Mouse (Mus musculus) forelimb bud, embryonic 11.5 days (tissue): Measurements from ENCODE around the gene Vsig2.

Experiments used
- DNase-seq: peaks from one replicate; pipeline ENCODE4 v3.0.0-alpha.2; 2012; ENCODE audit warnings: low read depth, low spot score

Gene Vsig2

GRCm38 (mm10) chr9:37560617-37561016 lies 21.6 kb downstream of the Vsig2 start:
- no peak for DNase-seq

DNA sequence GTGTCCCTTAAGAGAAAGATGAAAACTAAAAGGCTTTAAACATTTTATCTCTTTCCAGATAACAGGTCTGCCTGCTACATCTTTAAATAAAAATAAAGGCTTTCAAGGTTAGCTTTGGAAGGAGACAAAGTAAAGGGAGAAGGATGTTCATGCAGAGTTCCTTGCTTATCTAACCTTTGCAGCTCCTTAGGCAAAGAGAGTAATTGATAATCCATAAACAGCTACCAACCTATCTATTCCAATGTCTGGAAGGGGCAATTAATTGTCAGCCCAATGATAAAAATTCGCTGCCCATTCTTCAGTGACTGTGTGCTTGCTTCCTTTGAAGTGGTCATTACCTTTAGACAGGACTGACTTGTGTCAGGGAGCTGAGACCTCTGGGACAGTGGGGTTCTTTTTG lies 24.8 kb downstream of the Vsig2 start:
- DNase-seq: no peak

GRCm38 (mm10) chr9:37567019-37567418 lies 28.0 kb downstream of the Vsig2 start:
- no peak for DNase-seq

- DNase-seq: no peak
Measured at GRCm38 (mm10) chr9:37567454-37567853, 28.4 kb downstream of the Vsig2 start.

DNA sequence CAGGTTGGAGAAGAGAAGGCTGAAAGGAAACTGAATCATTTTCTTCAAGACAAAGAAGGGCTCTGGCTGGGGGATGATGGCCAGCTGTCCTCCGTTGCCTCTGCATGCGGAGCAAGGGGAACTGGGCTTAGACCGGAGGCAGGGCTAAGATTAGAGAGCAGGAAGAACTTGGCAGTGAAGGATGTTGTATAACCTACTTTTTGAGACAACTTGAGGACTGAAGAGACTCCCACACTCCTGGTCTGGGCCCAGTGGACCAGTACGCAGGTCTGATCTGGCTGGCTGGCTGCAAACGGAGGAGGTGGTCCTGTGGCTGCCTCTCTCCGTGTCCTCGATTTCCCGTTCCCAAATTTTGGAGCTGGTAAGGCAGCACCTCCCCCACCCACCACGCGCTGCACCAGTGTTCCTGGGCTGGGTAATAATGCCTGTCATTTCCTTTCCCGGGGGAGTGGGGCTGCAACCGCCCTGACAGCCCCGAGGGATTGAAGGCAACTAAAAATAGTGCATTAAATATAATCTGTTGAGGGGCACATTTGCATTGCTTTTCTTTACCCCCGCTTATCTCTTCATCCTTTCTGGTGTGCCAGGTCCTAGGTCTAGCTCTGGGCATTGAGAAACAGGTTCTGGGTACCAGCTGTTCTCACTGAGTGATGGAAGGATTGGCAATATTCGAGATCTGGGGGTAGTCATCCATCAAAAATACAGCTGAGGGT lies 29.0 kb downstream of the Vsig2 start:
- no peak for DNase-seq

GRCm38 (mm10) chr9:37568605-37569214 lies 29.7 kb downstream of the Vsig2 start:
- DNase-seq: no peak

DNA sequence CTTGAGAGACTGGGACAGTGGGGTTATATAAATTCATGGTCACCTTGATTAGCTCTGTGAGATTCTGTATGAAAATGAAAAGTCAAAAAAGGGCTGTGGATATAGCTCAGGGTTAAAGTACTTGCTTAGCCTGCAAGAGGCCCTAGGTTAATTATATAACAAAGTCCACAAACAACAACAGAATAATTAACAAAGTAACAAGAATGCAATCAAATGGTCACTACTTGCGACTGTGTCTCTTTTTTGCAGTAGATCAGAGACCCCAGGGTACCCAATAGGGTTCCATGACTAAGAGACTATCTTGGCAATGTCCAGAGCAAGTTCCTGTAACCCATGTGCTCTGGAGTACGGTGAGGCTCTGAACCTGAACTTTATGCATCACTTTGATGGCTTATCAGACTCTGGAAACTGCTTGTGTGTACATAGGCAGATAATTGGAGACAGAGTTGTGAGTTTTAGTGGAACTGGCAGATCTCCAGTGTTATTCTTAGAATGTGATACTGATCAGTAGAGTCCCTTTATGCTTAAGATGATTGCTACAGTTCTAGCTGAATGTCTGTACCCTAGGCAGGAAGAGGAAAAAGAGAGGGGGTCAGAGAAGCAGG lies 30.3 kb downstream of the Vsig2 start:
- DNase-seq: no peak

GRCm38 (mm10) chr9:37572204-37572876 lies 33.3 kb downstream of the Vsig2 start:
- DNase-seq: no peak

GRCm38 (mm10) chr9:37576436-37576930 lies 37.4 kb downstream of the Vsig2 start:
- no peak for DNase-seq

DNA sequence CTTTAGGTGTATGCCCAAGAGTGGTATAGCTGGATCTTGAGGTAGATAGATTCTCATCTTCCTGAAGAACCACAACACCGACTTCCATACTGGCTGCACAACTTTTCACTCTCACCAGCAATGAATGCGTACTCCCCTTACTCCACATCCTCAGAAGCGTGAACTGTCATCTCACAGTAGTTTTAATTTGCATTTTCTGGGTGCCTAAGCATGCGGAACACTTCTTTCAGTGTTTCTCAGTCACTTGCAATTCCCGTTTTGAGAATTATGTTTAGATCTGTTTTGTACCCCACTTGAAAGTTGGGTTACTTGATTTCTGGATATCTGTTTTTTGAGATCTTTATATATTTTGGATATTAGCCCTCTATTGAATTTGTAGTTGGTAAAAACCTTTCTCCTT lies 44.5 kb downstream of the Vsig2 start:
- DNase-seq: no peak

DNA sequence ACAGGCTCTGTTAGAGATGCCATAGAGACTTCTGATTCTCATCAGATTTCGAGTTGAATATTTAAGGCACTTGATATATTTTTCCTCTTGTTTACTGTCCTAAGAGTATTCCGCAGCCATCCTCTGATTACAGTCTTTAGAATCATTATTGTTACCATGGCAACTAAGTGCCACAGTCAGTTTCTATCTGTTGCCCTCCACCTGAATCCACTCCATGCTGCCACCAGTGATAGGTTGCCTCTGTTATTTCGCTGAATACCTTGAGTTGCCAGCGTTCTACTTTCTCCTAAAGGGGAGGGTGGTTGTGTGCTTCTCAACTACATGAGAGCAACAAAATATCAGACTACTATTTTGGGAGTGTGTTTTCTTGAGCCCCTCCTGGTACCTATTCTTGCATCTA lies 47.7 kb downstream of the Vsig2 start:
- no peak for DNase-seq

GRCm38 (mm10) chr9:37590381-37590780 lies 51.3 kb downstream of the Vsig2 start:
- no peak for DNase-seq

GRCm38 (mm10) chr9:37592025-37592424 lies 53.0 kb downstream of the Vsig2 start:
- DNase-seq: no peak

GRCm38 (mm10) chr9:37592633-37593032 lies 53.6 kb downstream of the Vsig2 start:
- DNase-seq: no peak

DNA sequence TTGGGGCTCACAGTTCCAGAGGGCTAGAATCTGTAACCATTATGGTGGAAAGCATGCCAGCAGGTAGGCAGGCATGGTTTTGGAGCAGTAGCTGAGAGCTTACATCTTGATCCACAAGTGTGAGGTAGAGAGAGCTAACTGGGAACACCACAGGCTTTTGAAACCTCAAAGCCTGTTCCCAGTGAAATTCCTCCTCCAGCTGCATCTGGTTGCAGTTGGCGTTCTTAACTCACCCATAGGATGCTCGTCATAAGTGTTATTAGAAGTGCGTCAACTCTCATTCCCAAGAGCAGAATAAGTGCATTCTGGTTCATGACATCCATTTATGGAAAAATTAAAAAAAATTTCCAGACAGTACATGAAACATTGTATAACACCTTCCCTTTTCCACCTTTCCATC lies 54.6 kb downstream of the Vsig2 start:
- no peak for DNase-seq
